Mouse (Mus musculus): ENCODE results near the gene Ube2b.

- TF ChIP-seq POLR2A (IDR thresholded peaks at IDR 0.05; ENCODE audit: insufficient read length, low read depth), result no peak
- no peak for TF ChIP-seq USF1 (IDR thresholded peaks at IDR 0.05; ENCODE audit: low read depth)
- TF ChIP-seq MAX (IDR thresholded peaks at IDR 0.05; ENCODE audit: low read depth), result no peak
- TF ChIP-seq POLR2AphosphoS2 (IDR thresholded peaks at IDR 0.05; ENCODE audit: insufficient read length, low read depth), result no peak
- TF ChIP-seq TCF12 (IDR thresholded peaks at IDR 0.05; ENCODE audit: insufficient read depth, poor library complexity, severe bottlenecking), result no peak
- no peak for TF ChIP-seq SRF (IDR thresholded peaks at IDR 0.05; ENCODE audit: control insufficient read depth, insufficient read length, low read depth)
- no peak for TF ChIP-seq MYOG (IDR thresholded peaks at IDR 0.05; ENCODE audit: control insufficient read depth in 1 of 3, insufficient read depth in 1 of 3, insufficient read length in 2 of 3, low read depth in 2 of 3)
- TF ChIP-seq MYOD1 (IDR thresholded peaks at IDR 0.05; ENCODE audit: control insufficient read depth in 1 of 3, insufficient read length in 2 of 3, low read depth in 2 of 3), result no peak
- no peak for TF ChIP-seq REST (IDR thresholded peaks at IDR 0.05; ENCODE audit: insufficient read depth, insufficient read length)
These were observed 56.3 kb downstream of the Ube2b start for GRCm38 (mm10) chr11:51944239-51944638.

Measured in myocyte (in vitro differentiated cells).